Mouse (Mus musculus) thymus, postnatal 10 days (tissue): Measurements from ENCODE around the gene Vstm2a.

ENCODE experiments used
- DNase-seq, 2 experiments: peaks; one replicate each; pipeline ENCODE4 v3.0.0; 2021; ENCODE audit warnings: low spot score in 2 of 2

Gene Vstm2a

GRCm38 (mm10) chr11:16257473-16257921 lies at the start of gene Vstm2a:
Vstm2a (plus strand) TSS chr11:16257724.
- DNase-seq: no peak

DNA sequence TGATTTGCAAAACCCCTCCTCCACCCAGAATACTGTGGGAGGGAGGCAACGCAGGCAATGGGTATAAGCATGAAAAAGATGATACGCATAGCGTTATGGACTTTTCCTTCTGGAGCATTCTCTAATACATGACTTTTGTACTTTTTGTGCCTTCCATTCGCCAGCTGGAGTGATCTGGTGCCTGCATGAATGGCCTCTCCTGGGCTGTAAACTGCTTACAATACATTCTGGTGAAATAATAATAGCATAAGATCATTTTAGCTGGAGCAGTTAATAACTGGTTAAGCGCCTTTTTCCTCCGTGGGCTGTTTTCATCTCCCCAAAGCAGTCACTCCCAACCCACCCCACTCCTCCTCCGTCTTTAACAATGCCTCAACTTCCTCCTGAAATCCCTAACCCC lies 513 bp upstream of the Vstm2a start:
- no peak for DNase-seq

DNA sequence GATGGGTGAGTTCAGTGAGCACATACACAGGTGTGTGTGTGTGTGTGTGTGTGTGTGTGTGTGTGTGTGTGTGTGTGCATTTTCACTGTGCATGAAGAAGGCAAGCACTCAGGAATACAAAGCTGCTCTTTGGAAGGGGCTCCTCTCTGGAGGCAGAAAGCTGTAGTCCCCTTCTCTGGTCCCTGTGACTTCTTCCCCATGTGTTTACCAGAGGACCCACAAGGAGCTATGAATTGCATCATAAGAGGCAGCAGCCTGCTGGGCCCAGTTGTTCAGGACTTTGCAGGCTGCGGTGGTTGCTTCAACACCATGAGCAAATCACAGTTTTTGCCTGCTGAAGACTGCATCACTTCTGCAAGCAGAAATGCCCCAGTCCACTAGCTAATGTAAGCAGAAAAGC lies 776 bp downstream of the Vstm2a start:
- no peak for DNase-seq

GRCm38 (mm10) chr11:16259876-16260275 lies 2.4 kb downstream of the Vstm2a start:
- no peak for DNase-seq

DNA sequence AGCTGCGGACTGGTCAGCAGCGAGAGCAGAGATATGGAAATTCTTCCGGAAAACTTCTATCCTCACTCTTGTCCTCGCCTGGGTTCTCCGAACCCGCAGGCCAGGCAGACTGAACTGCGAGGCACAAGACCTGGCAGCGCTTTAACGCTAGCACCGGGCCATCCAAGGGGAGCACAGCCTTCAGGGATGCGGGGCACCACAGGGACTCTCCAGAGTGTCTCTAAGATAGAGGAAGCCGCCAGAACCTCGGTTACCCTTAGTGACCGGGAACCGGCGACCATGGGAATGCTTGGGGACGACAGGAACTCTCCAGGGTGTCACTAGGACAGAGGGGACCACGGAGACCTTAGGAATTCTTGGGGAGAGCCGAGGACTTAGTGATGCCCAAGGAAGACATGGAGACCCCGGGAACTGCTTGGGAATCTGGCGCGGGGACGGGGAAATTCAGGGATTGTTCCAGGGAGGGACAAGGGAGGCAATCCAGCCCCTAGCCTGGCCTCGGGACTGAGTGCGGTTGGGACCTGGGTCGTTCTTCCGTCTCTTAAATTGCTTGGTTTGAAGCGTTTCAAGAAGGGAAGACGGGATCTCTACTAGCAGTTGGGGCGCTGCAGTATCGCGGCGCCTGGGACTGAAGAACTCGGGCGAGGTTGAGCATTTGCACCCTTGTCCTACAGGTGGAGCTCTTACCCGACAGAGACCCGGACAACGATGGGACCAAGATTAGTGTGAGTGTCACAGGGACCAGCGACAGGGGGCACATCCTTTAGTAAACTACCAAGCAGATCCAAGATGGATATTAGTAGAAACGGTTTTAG lies 3.4 kb downstream of the Vstm2a start:
- no peak for DNase-seq

DNA sequence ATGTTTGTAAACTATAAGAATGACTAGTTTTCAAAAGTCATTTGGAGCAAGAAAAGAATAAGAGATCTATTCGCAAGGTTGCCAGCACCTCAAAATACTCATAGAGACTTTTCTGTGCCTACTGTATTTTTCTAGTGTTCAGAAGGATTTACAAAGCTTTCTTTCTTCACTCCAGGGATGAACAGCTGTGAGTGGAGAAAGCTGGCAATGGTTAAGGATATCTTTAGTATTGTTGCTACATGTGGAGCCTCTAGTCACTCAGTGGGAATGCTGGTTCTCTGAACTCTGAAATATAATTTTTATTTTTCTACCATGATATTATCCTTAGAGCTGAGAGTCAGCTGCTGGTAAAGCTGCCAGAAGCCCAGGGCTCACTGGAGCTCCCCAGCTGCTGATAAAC lies 10.9 kb downstream of the Vstm2a start:
- no peak for DNase-seq

DNA sequence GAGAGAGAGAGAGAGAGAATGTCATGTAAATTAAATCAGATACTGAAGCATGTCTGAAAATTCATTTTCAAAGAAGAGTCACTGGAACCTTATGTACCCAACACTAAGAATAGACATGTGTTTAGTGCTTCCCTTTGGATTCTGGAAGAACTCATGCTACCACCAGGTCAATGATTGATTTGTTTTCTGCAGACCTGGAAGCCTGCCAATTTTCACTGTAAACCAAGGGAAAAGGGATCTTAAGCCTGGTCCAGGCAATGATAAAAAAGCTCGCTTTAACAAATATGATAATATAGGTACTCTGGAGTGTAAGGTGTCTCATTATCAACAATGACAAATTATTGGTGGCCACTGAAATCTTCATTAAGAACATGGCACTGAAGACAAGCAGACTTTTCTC lies 32.9 kb downstream of the Vstm2a start:
- DNase-seq: no peak

DNA sequence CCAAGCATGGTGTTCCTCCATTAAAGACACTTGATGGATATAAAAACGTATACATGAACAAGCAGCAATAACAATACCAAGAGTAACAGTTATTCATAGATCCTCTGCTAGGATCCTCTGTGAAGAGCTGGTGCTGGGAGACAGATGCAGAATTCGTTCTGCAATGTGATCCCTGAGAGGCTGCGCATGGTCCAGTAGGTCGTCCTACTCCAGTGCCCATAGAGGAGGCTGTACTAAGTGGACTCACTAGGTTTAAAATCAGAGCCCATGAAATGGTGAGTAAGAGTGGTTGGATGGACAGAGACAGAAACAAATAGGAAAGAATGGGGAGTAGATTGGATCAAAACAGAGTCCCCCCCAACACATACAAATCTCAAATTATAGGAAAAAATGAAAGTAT lies 35.4 kb downstream of the Vstm2a start:
- DNase-seq: no peak

- no peak for DNase-seq
Observed at GRCm38 (mm10) chr11:16296521-16296920, 39.0 kb downstream of the Vstm2a start.

DNA sequence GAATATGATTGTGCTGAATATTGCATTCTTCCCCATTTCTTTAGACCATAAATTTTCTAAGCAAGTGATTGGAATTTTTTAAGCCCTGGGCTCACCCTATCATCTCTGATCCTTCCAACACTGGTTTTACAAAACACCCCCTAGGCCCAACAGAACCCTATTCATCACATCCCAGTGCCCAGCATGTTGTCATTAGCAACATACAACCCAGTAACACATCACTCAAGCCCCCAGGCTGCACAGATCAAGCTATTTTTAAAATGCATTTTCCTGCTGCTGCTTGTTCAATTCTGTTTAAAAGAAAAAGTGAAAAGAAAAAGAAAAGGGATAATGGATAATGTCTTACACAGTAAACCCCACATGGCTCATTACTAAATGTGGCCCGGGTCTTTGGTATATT lies 42.0 kb downstream of the Vstm2a start:
- DNase-seq: no peak

- DNase-seq: no peak
Observed at GRCm38 (mm10) chr11:16299960-16300359, 42.4 kb downstream of the Vstm2a start.

DNA sequence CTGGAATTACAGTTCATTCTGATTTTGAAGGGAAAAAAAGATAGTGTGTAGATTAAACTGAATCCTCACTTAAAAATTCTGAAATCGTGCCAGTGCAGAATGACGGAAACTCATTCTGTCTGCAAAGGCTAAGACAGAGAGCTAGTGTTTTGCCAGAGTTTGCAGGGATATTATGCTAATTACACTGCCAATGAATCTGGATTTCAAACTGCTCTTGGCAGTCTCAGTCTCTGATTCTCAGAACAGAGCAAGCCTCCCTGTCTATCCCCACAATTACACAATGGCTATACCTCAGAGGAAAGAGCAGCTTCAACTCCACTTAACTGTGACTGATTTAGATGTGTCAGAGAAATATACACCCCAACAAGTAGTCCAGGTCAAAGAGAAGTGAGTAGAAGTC lies 43.2 kb downstream of the Vstm2a start:
- no peak for DNase-seq

DNA sequence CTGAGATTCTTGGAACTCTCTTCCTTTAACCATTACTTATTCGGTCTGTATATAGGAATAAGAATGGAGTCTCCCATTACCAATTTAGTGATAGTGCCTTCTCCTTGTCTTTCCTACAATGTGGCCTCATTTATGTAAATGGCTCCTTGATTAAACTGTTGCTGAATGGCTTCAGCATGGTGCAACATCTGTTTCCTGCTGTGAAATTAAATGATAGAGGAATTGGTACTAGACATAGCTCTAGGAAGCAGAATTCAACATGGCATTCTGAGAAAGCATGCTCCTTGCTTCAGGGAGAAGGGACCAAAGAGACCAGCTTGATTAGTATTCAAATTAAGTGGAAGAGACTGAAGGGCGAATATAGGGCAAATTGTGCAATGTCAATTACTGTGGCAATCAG lies 57.6 kb downstream of the Vstm2a start:
- no peak for DNase-seq

- no peak for DNase-seq
Observed at GRCm38 (mm10) chr11:16345179-16345578, 87.7 kb downstream of the Vstm2a start.

GRCm38 (mm10) chr11:16345676-16346075 lies 88.2 kb downstream of the Vstm2a start:
- DNase-seq: no peak

- no peak for DNase-seq
Observed at GRCm38 (mm10) chr11:16351915-16352314, 94.4 kb downstream of the Vstm2a start.

- DNase-seq: no peak
Observed at GRCm38 (mm10) chr11:16354356-16354755, 96.8 kb downstream of the Vstm2a start.

DNA sequence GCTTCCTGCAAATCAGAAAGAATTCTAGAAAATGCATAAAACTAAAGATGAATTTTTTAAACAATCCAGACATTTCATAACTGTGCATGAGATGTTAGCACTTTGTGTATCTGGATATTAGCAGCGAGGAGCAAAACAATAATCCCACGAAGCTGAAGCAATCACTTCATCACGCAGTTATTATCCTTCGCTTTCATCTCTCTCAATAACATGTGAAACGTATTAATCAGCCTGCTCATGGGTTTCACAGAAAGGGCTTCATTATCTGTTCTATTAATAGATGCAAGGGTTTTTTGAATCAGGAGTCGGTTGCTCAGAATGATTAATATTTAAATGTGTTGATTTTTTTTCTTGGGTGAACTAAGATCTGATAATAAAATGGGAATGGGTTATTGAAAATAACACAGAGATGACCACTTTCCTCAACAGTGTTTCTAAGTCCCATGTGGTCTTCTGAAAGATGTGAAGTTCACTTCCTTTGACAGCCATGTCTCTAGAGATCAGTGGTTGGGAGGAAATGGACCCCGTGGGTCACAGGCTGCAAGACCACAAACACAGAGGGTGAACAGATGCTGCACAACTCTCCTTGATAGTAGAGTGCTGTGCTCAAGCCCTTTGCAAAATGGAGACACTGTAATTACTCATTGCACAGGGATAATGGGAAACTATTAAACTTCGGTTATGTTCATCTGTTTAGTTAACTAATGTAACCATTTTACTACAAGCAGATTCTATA lies 109.5 kb downstream of the Vstm2a start:
- no peak for DNase-seq

DNA sequence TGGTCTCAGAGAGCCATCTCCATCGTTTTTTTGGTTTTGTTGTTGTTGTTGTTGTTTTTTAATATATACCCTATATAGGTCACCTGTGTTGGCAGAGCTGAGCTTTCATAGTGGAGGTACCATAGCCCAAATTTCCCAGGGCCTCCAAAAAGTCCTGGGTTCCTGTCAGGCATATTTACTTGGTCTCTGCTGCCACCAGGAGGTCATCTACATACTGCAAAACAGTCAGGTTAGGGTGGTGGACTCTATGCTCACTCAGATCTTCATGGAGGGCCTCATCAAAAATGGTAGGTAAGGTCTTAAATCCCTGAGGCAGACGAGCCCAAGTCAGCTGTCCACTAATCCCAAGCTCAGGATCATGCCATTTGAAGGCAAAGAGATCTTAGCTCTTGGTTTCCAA lies 146.1 kb downstream of the Vstm2a start:
- DNase-seq: no peak

DNA sequence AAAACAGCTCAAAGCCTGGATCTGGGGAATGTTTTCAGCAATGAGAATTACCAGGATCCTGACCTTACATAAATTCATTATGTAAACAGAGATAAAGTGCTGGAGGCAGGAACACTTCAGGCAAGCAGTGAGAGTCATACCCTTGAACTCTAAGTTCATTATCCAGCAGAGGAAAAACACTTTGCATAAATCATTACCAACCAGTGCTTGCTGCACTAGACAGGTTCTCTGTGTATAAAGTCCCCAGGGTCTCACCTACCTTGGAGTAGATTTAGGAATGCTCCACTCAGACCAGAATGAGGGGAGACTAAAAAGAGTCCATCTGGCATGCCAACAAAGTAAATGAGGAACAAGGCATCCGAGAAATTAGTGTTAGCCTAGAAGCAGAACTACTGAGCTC lies 154.2 kb downstream of the Vstm2a start:
- no peak for DNase-seq

- no peak for DNase-seq
Observed at GRCm38 (mm10) chr11:16412609-16413008, 155.1 kb downstream of the Vstm2a start.

DNA sequence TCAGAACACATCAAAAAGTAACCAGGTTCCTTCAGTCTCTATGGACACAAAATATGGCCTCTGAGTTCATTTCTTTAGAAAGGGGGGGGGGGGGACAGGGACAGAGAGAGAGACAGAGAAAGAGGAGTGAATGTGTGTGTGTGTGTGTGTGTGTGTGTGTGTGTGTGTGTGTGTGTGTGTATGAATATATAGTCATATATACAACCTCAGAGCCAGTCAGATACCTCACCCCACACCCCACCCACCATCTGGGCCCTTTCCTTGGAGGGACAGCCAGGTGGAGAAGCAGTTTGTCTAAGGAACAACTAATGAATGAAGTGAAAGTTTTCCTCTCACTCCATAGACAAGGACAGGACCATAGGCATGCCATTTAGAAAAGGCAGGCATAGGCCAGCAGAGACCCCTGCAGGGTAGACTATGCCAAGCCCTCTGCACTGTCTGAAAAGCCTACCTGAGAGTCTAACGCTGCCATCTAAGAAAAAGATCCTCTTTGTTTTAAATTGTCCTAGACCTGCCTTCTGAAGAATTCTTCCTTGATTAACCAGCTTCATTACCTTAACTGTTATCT lies 155.6 kb downstream of the Vstm2a start:
- no peak for DNase-seq
